Mouse (Mus musculus): ENCODE data around the gene Znrd1as. TPM values are rescaled to one million over a fixed set of nuclear protein-coding genes. Genes with fewer than 3 reads are reported as not detected.

The Znrd1as gene
- polyA plus RNA-seq, 1 experiment from 2014 or later = 4.5 TPM

- peak overlapping the region; percentile 84 for H3K27ac ChIP-seq (ENCODE audit: low read depth, low read length)
- peak overlapping the region; percentile 94 for H3K4me2 ChIP-seq (ENCODE audit: low read length)
- H3K4me3 ChIP-seq (ENCODE audit: low read length) = peak overlapping the region; percentile 52
- WGBS = under 1% methylated on average over 53 of the region's 62 CpGs
- ATAC-seq = peak; percentile 73
- H3K27me3 ChIP-seq (replicated peaks; ENCODE audit: control insufficient read depth, insufficient read depth, low read length) = peaks cover 23% of the 10 kb centered on the region
- H3K36me3 ChIP-seq (ENCODE audit: control insufficient read depth, insufficient read depth, low read length) = peaks cover 12% of the 10 kb centered on the region
- H3K9ac ChIP-seq (ENCODE audit: low read depth, low read length) = peak overlapping the region; percentile 78
- no peaks in the 10 kb centered on the region for H3K9me3 ChIP-seq (ENCODE audit: control insufficient read depth, low read length)
- H3K4me1 ChIP-seq (ENCODE audit: control insufficient read depth, insufficient read depth, low read depth, low read length) = peaks cover 32% of the 10 kb centered on the region
These were observed 11.2 kb upstream of the Znrd1as start for GRCm38 (mm10) chr17:36947051-36947819.

GRCm38 (mm10) chr17:36948286-36948685 is 10.1 kb upstream of the Znrd1as start:
- Histone ChIP-seq H3K9me3 (ENCODE audit: control insufficient read depth, low read length) (no peaks in the 10 kb centered on the region), H3K27ac (ENCODE audit: low read depth, low read length) (no peak overlapping the region), H3K4me3 (ENCODE audit: low read length) (no peak overlapping the region), H3K4me1 (ENCODE audit: control insufficient read depth, insufficient read depth, low read depth, low read length) (peaks cover 24% of the 10 kb centered on the region), H3K9ac (ENCODE audit: low read depth, low read length) (no peak overlapping the region), H3K36me3 (ENCODE audit: control insufficient read depth, insufficient read depth, low read length) (peaks cover 12% of the 10 kb centered on the region), H3K27me3 (replicated peaks; ENCODE audit: control insufficient read depth, insufficient read depth, low read length) (peaks cover 14% of the 10 kb centered on the region), H3K4me2 (ENCODE audit: low read length) (no peak overlapping the region)
- 100% methylated on average over 1 of the region's 1 CpGs for WGBS
- no peak for ATAC-seq

GRCm38 (mm10) chr17:36949265-36949664 is 9.1 kb upstream of the Znrd1as start:
- peaks cover 23% of the 10 kb centered on the region for H3K4me1 ChIP-seq (ENCODE audit: control insufficient read depth, insufficient read depth, low read depth, low read length)
- H3K4me3 ChIP-seq (ENCODE audit: low read length) = no peak overlapping the region
- WGBS = 96% methylated on average over 8 of the region's 8 CpGs
- no peaks in the 10 kb centered on the region for H3K9me3 ChIP-seq (ENCODE audit: control insufficient read depth, low read length)
- peaks cover 12% of the 10 kb centered on the region for H3K36me3 ChIP-seq (ENCODE audit: control insufficient read depth, insufficient read depth, low read length)
- no peak for ATAC-seq
- peaks cover 11% of the 10 kb centered on the region; the same call in 1 of the 2 replicates for H3K27me3 ChIP-seq (replicated peaks; ENCODE audit: control insufficient read depth, insufficient read depth, low read length)
- H3K27ac ChIP-seq (ENCODE audit: low read depth, low read length) = no peak overlapping the region
- no peak overlapping the region for H3K4me2 ChIP-seq (ENCODE audit: low read length)
- H3K9ac ChIP-seq (ENCODE audit: low read depth, low read length) = no peak overlapping the region

GRCm38 (mm10) chr17:36950981-36951947 is 7.1 kb upstream of the Znrd1as start, which contains the start of gene Ppp1r11:
Gene Ppp1r11, minus strand, starts transcription at chr17:36951741.
- H3K4me1 ChIP-seq (ENCODE audit: control insufficient read depth, insufficient read depth, low read depth, low read length) = peaks cover 19% of the 10 kb centered on the region
- H3K4me3 ChIP-seq (ENCODE audit: low read length) = peak within 1 kb of the TSS; percentile 81
- no peaks in the 10 kb centered on the region for H3K27me3 ChIP-seq (replicated peaks; ENCODE audit: control insufficient read depth, insufficient read depth, low read length)
- H3K9me3 ChIP-seq (ENCODE audit: control insufficient read depth, low read length) = no peaks in the 10 kb centered on the region
- peaks cover 12% of the 10 kb centered on the region for H3K36me3 ChIP-seq (ENCODE audit: control insufficient read depth, insufficient read depth, low read length)
- H3K4me2 ChIP-seq (ENCODE audit: low read length) = peak within 1 kb of the TSS; percentile 79
- H3K27ac ChIP-seq (ENCODE audit: low read depth, low read length) = peak within 1 kb of the TSS; percentile 89
- ATAC-seq = peak; percentile 96
- 2% methylated on average over 36 of the region's 36 CpGs for WGBS
- H3K9ac ChIP-seq (ENCODE audit: low read depth, low read length) = peak within 1 kb of the TSS; percentile 79

- H3K9me3 ChIP-seq (ENCODE audit: control insufficient read depth, low read length) = no peaks in the 10 kb centered on the region
- no peak overlapping the region for H3K27ac ChIP-seq (ENCODE audit: low read depth, low read length)
- H3K4me1 ChIP-seq (ENCODE audit: control insufficient read depth, insufficient read depth, low read depth, low read length) = peaks cover 16% of the 10 kb centered on the region
- peaks cover 12% of the 10 kb centered on the region for H3K36me3 ChIP-seq (ENCODE audit: control insufficient read depth, insufficient read depth, low read length)
- ATAC-seq = no peak
- no peaks in the 10 kb centered on the region for H3K27me3 ChIP-seq (replicated peaks; ENCODE audit: control insufficient read depth, insufficient read depth, low read length)
- H3K4me3 ChIP-seq (ENCODE audit: low read length) = no peak overlapping the region
- 93% methylated on average over 2 of the region's 2 CpGs for whole genome bisulfite sequencing
- no peak overlapping the region for H3K4me2 ChIP-seq (ENCODE audit: low read length)
- H3K9ac ChIP-seq (ENCODE audit: low read depth, low read length) = no peak overlapping the region
These were observed 5.8 kb upstream of the Znrd1as start for GRCm38 (mm10) chr17:36952631-36953030.

- Histone ChIP-seq H3K9me3 (ENCODE audit: control insufficient read depth, low read length) (no peaks in the 10 kb centered on the region), H3K4me2 (ENCODE audit: low read length) (no peak overlapping the region), H3K27me3 (replicated peaks; ENCODE audit: control insufficient read depth, insufficient read depth, low read length) (no peaks in the 10 kb centered on the region), H3K27ac (ENCODE audit: low read depth, low read length) (no peak overlapping the region), H3K4me3 (ENCODE audit: low read length) (no peak overlapping the region), H3K36me3 (ENCODE audit: control insufficient read depth, insufficient read depth, low read length) (peaks cover 12% of the 10 kb centered on the region), H3K9ac (ENCODE audit: low read depth, low read length) (no peak overlapping the region), H3K4me1 (ENCODE audit: control insufficient read depth, insufficient read depth, low read depth, low read length) (peaks cover 16% of the 10 kb centered on the region)
- WGBS = 97% methylated on average over 1 of the region's 1 CpGs
- ATAC-seq = no peak
These were observed 5.3 kb upstream of the Znrd1as start for GRCm38 (mm10) chr17:36953062-36953461.

GRCm38 (mm10) chr17:36958884-36959283 is 492 bp downstream of the Znrd1as start:
- no peaks in the 10 kb centered on the region for H3K27me3 ChIP-seq (replicated peaks; ENCODE audit: control insufficient read depth, insufficient read depth, low read length)
- no peaks in the 10 kb centered on the region for H3K36me3 ChIP-seq (ENCODE audit: control insufficient read depth, insufficient read depth, low read length)
- H3K9ac ChIP-seq (ENCODE audit: low read depth, low read length) = peak overlapping the region; percentile 75
- H3K4me1 ChIP-seq (ENCODE audit: control insufficient read depth, insufficient read depth, low read depth, low read length) = peaks cover 16% of the 10 kb centered on the region
- no peaks in the 10 kb centered on the region for H3K9me3 ChIP-seq (ENCODE audit: control insufficient read depth, low read length)
- peak overlapping the region; percentile 55 for H3K27ac ChIP-seq (ENCODE audit: low read depth, low read length)
- no peak for ATAC-seq
- WGBS = 11% methylated on average over 12 of the region's 12 CpGs
- peak overlapping the region; percentile 88 for H3K4me2 ChIP-seq (ENCODE audit: low read length)
- H3K4me3 ChIP-seq (ENCODE audit: low read length) = peak overlapping the region; percentile 75

GRCm38 (mm10) chr17:36961125-36961524 is 2.7 kb downstream of the Znrd1as start:
- H3K27me3 ChIP-seq (replicated peaks; ENCODE audit: control insufficient read depth, insufficient read depth, low read length) = no peaks in the 10 kb centered on the region
- H3K9me3 ChIP-seq (ENCODE audit: control insufficient read depth, low read length) = no peaks in the 10 kb centered on the region
- no peak overlapping the region for H3K9ac ChIP-seq (ENCODE audit: low read depth, low read length)
- H3K36me3 ChIP-seq (ENCODE audit: control insufficient read depth, insufficient read depth, low read length) = no peaks in the 10 kb centered on the region; the same call in 1 of the 2 replicates
- 62% methylated on average over 1 of the region's 1 CpGs for WGBS
- no peak overlapping the region for H3K4me3 ChIP-seq (ENCODE audit: low read length)
- H3K4me2 ChIP-seq (ENCODE audit: low read length) = no peak overlapping the region
- no peak overlapping the region for H3K27ac ChIP-seq (ENCODE audit: low read depth, low read length)
- H3K4me1 ChIP-seq (ENCODE audit: control insufficient read depth, insufficient read depth, low read depth, low read length) = peaks cover 16% of the 10 kb centered on the region
- ATAC-seq = no peak

- H3K36me3 ChIP-seq (ENCODE audit: control insufficient read depth, insufficient read depth, low read length) = no peaks in the 10 kb centered on the region; the same call in 1 of the 2 replicates
- ATAC-seq = no peak
- WGBS = 80% methylated on average over 1 of the region's 1 CpGs
These were observed 8.5 kb downstream of the Znrd1as start for GRCm38 (mm10) chr17:36966875-36967274.

More at GRCm38 (mm10) chr17:36966875-36967274, 8.5 kb downstream of the Znrd1as start:
- no peak overlapping the region for H3K4me2 ChIP-seq (ENCODE audit: low read length)
- H3K9ac ChIP-seq (ENCODE audit: low read depth, low read length) = no peak overlapping the region
- no peaks in the 10 kb centered on the region for H3K27me3 ChIP-seq (replicated peaks; ENCODE audit: control insufficient read depth, insufficient read depth, low read length)
- no peak overlapping the region for H3K4me3 ChIP-seq (ENCODE audit: low read length)
- H3K27ac ChIP-seq (ENCODE audit: low read depth, low read length) = no peak overlapping the region
- no peaks in the 10 kb centered on the region for H3K9me3 ChIP-seq (ENCODE audit: control insufficient read depth, low read length)
- no peaks in the 10 kb centered on the region for H3K4me1 ChIP-seq (ENCODE audit: control insufficient read depth, insufficient read depth, low read depth, low read length)
